Mouse (Mus musculus): ENCODE measurements around the gene Med17. TPM values are rescaled to one million over a fixed set of nuclear protein-coding genes. Genes with fewer than 3 reads are reported as not detected.
A peak's percentile ranks its signal among the peaks of the same experiment; 100 is the strongest.

The Med17 gene
- 23.0 and 26.5 TPM in 2 replicates for polyA plus RNA-seq (2012)

- TF ChIP-seq GATA1 (IDR thresholded peaks at IDR 0.05; ENCODE audit: low read length): no peak
Measured at GRCm38 (mm10) chr9:15279649-15280490, at the start of gene Med17. Gene Med17, minus strand, starts transcription at chr9:15279931.

- TF ChIP-seq GATA1 (IDR thresholded peaks at IDR 0.05; ENCODE audit: low read length): no peak
Measured at GRCm38 (mm10) chr9:15318170-15318742, 38.5 kb upstream of the Med17 start.

GRCm38 (mm10) chr9:15317223-15318169 lies 37.8 kb upstream of the Med17 start:
- TF ChIP-seq GATA1 (IDR thresholded peaks at IDR 0.05; ENCODE audit: low read length): no peak

GRCm38 (mm10) chr9:15314619-15315018 lies 34.9 kb upstream of the Med17 start:
- TF ChIP-seq GATA1 (IDR thresholded peaks at IDR 0.05; ENCODE audit: low read length): no peak

GRCm38 (mm10) chr9:15313633-15314032 lies 33.9 kb upstream of the Med17 start:
- TF ChIP-seq GATA1 (IDR thresholded peaks at IDR 0.05; ENCODE audit: low read length): no peak

GRCm38 (mm10) chr9:15312054-15312735 lies 32.5 kb upstream of the Med17 start:
- peak; percentile 70 for TF ChIP-seq GATA1 (IDR thresholded peaks at IDR 0.05; ENCODE audit: low read length)

- TF ChIP-seq GATA1 (IDR thresholded peaks at IDR 0.05; ENCODE audit: low read length): no peak
Measured at GRCm38 (mm10) chr9:15310179-15310578, 30.4 kb upstream of the Med17 start.

- no peak for TF ChIP-seq GATA1 (IDR thresholded peaks at IDR 0.05; ENCODE audit: low read length)
Measured at GRCm38 (mm10) chr9:15309425-15309824, 29.7 kb upstream of the Med17 start.

- no peak for TF ChIP-seq GATA1 (IDR thresholded peaks at IDR 0.05; ENCODE audit: low read length)
Measured at GRCm38 (mm10) chr9:15308254-15308653, 28.5 kb upstream of the Med17 start.

GRCm38 (mm10) chr9:15307257-15307656 lies 27.5 kb upstream of the Med17 start:
- TF ChIP-seq GATA1 (IDR thresholded peaks at IDR 0.05; ENCODE audit: low read length): no peak

- no peak for TF ChIP-seq GATA1 (IDR thresholded peaks at IDR 0.05; ENCODE audit: low read length)
Measured at GRCm38 (mm10) chr9:15306398-15307119, 26.8 kb upstream of the Med17 start, which contains the start of gene 4931406C07Rik. Gene 4931406C07Rik, minus strand, starts transcription at chr9:15306448.

GRCm38 (mm10) chr9:15305503-15306397 lies 26.0 kb upstream of the Med17 start, which contains the start of gene Taf1d:
Gene Taf1d, plus strand, starts transcription at chr9:15306214.
- no peak for TF ChIP-seq GATA1 (IDR thresholded peaks at IDR 0.05; ENCODE audit: low read length)

GRCm38 (mm10) chr9:15302881-15303280 lies 23.1 kb upstream of the Med17 start:
- TF ChIP-seq GATA1 (IDR thresholded peaks at IDR 0.05; ENCODE audit: low read length): no peak
